Comparison of ENCODE assay signal across 43 mouse cellular contexts in the genomic region with DNA sequence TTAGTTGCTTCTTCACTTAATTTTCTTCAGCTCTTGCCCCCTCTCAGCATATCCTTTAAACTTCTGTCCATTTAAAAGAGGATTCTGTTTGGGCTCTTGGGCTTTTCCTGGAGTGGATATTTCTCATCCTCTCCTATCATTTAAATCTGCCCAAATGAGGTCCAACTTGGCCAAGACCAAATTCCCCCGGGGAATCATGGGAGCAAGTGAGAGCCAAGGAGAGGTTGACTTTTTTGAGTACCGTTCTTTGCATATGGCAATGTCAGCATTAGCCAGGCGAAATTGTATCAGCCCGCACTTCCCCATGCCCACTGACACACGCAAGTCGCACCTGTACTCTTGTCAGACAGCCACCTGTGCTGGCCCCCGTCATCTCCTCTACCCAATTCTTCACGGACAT. TPM values are rescaled to one million over a fixed set of nuclear protein-coding genes. Genes with fewer than 3 reads are reported as not detected.
"Had no signal": no experiment of that assay in that cellular context is flagged by ENCODE, and none has a peak within 500 bp of the region (broad histone marks: within the 10 kb centered on the region; RNA-seq: fewer than 3 reads in every experiment).

No protein-coding gene starts in this region.

- H3K9ac ChIP-seq: limb, embryonic 12.5 days; limb, embryonic 13.5 days; limb, embryonic 15.5 days; liver, embryonic 12.5 days; liver, embryonic 13.5 days; liver, embryonic 14.5 days; liver, embryonic 15.5 days; liver, postnatal 0 days; lung, embryonic 14.5 days; lung, embryonic 15.5 days; midbrain, embryonic 12.5 days; midbrain, embryonic 13.5 days; midbrain, embryonic 15.5 days; neural tube, embryonic 12.5 days; neural tube, embryonic 13.5 days had no signal

- H3K27me3 ChIP-seq: limb, embryonic 13.5 days; limb, embryonic 15.5 days; lung, embryonic 15.5 days; midbrain, embryonic 12.5 days; midbrain, embryonic 13.5 days; midbrain, embryonic 15.5 days; neural tube, embryonic 12.5 days; neural tube, embryonic 13.5 days had no signal

- H3K4me3 ChIP-seq: limb, embryonic 12.5 days; limb, embryonic 13.5 days; limb, embryonic 15.5 days; liver, embryonic 12.5 days; liver, embryonic 13.5 days; liver, embryonic 15.5 days; lung, embryonic 15.5 days; megakaryocyte, embryonic 14.5 days; midbrain, embryonic 10.5 days; midbrain, embryonic 12.5 days; midbrain, embryonic 13.5 days; midbrain, embryonic 15.5 days; myocyte; neural tube, embryonic 12.5 days; neural tube, embryonic 13.5 days had no signal

- H3K9me3 ChIP-seq: limb, embryonic 10.5 days; limb, embryonic 12.5 days; limb, embryonic 13.5 days; limb, embryonic 15.5 days; liver, embryonic 12.5 days; liver, embryonic 13.5 days; liver, embryonic 15.5 days; lung, embryonic 15.5 days; megakaryocyte, embryonic 14.5 days; midbrain, embryonic 10.5 days; midbrain, embryonic 12.5 days; midbrain, embryonic 13.5 days; midbrain, embryonic 15.5 days; neural tube, embryonic 12.5 days; neural tube, embryonic 13.5 days had no signal

- ATAC-seq: liver, embryonic 12.5 days; liver, postnatal 0 days; lung, postnatal 0 days; midbrain, embryonic 13.5 days; midbrain, embryonic 15.5 days; midbrain, embryonic 16.5 days had no signal

- H3K27ac ChIP-seq: limb, embryonic 12.5 days; limb, embryonic 13.5 days; limb, embryonic 15.5 days; liver, embryonic 12.5 days; liver, embryonic 13.5 days; liver, embryonic 14.5 days; liver, embryonic 15.5 days; macrophage; midbrain, embryonic 13.5 days; neural tube, embryonic 12.5 days had no signal

- H3K4me1 ChIP-seq: liver, embryonic 12.5 days; liver, embryonic 13.5 days; liver, embryonic 15.5 days; megakaryocyte, embryonic 14.5 days had no signal

- H3K4me2 ChIP-seq: limb, embryonic 12.5 days; limb, embryonic 13.5 days; limb, embryonic 15.5 days; liver, embryonic 11.5 days; liver, embryonic 12.5 days; liver, embryonic 13.5 days; liver, embryonic 15.5 days; lung, embryonic 14.5 days; midbrain, embryonic 11.5 days; midbrain, embryonic 12.5 days; midbrain, embryonic 13.5 days; midbrain, embryonic 15.5 days; neural tube, embryonic 12.5 days; neural tube, embryonic 13.5 days had no signal

- H3K36me3 ChIP-seq: limb, embryonic 10.5 days; limb, embryonic 15.5 days; liver, embryonic 12.5 days; liver, embryonic 13.5 days; liver, embryonic 15.5 days; lung, embryonic 15.5 days; midbrain, embryonic 12.5 days; midbrain, embryonic 13.5 days; midbrain, embryonic 15.5 days; neural tube, embryonic 13.5 days had no signal

- DNase-seq: liver; liver, embryonic 13.5 days; liver, postnatal 0 days; lung, adult 18-20 months; lung, adult 2 months; lung, postnatal 10 days; lung, postnatal 14 days; lung, postnatal 36 days; lung, postnatal 4 days; midbrain, embryonic 14.5 days had no signal

RNA-seq across cellular contexts. Expression of gene Ccdc182, which starts 37.9 kb away (rescaled TPM):
- total RNA-seq: left cerebral cortex, postnatal 10 days; left cerebral cortex, postnatal 25 days; left cerebral cortex, postnatal 36 days; liver, adult 2 months; megakaryocyte progenitor cell, adult 5-6 weeks; megakaryocyte, adult 5-6 weeks; megakaryocyte-erythroid progenitor cell, adult 5-6 weeks; midbrain, postnatal 0 days; monocyte, adult 5-6 weeks had no signal
- polyA plus RNA-seq: limb, embryonic 10.5 days; limb, embryonic 15.5 days; liver, adult 2 months; liver, embryonic 11.5 days; liver, embryonic 13.5 days; liver, embryonic 14.5 days; liver, embryonic 15.5 days; liver, embryonic 16.5 days; liver, postnatal 0 days; lung, adult 2 months; lung, embryonic 14.5 days; lung, embryonic 16.5 days; lung, postnatal 0 days; macrophage; midbrain, embryonic 16.5 days; myocyte had no signal
